ENCODE assay signal across 11 mouse cellular contexts in the genomic region with DNA sequence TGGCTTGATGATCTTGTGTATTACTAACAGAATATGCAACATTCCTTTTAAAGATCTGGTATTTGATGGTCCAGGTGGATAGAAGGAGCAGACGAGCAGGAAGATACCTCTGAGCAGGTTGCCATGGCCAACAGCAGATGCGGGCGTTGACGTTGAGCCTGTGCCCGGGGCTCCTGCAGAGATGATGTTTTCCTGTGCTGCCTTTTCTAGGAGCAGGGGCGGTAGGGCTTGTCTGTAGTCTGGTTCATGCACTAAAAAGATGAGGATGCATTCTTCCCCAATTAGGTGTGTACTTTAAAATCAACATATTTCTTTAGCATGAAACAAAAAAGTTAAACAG.
"Had no signal": no experiment of that assay in that cellular context is flagged by ENCODE, and none has a peak within 500 bp of the region (broad histone marks: within the 10 kb centered on the region; RNA-seq: fewer than 3 reads in every experiment).

No protein-coding gene starts in this region.

- ATAC-seq: midbrain, embryonic 13.5 days had no signal

- H3K27me3 ChIP-seq: kidney, embryonic 15.5 days had no signal

- H3K4me1 ChIP-seq: midbrain, embryonic 13.5 days had no signal

- H3K9me3 ChIP-seq: kidney, embryonic 15.5 days; limb, embryonic 12.5 days; midbrain, embryonic 13.5 days had no signal

- H3K4me3 ChIP-seq: kidney, embryonic 15.5 days; left cerebral cortex, adult 2 months; limb, embryonic 12.5 days; midbrain, embryonic 13.5 days had no signal

- H3K4me2 ChIP-seq: kidney, embryonic 15.5 days; limb, embryonic 12.5 days; midbrain, embryonic 13.5 days had no signal

- H3K36me3 ChIP-seq: kidney, embryonic 15.5 days; limb, embryonic 12.5 days; midbrain, embryonic 13.5 days had no signal

- H3K27ac ChIP-seq: kidney, embryonic 15.5 days; left cerebral cortex, adult 2 months; limb, embryonic 12.5 days; liver, embryonic 14.5 days; midbrain, embryonic 13.5 days had no signal

- DNase-seq: kidney, postnatal 25 days; liver; lung, adult 18-20 months; right cerebral cortex, adult 18-20 months; right cerebral cortex, postnatal 25 days; thymus, postnatal 4 days had no signal

- H3K9ac ChIP-seq: kidney, embryonic 15.5 days; limb, embryonic 12.5 days; liver, embryonic 14.5 days; midbrain, embryonic 13.5 days had no signal
